Mouse (Mus musculus) neural tube, embryonic 13.5 days (tissue): ENCODE measurements around the gene Lrrc3c. TPM values are rescaled to one million over a fixed set of nuclear protein-coding genes. Genes with fewer than 3 reads are reported as not detected.
"Not testable (repeated sequence)": the region's sequence is repeated elsewhere in the genome, so short reads cannot be mapped to it uniquely, and the experiment has no call there.

ENCODE experiments used
- ATAC-seq: fragments of 200-750 bp; cut with Nextera tagmentation; 2 replicates; pipeline ENCODE4 v1.8.0; 2017; ENCODE audit warnings: low read depth, mild to moderate bottlenecking, moderate TSS enrichment, moderate library complexity
- H3K27ac ChIP-seq: fragments of 300-500 bp; sonication (generic); replicated peaks from 2 replicates; pipeline ENCODE4 v1.5.1; 2015; ENCODE audit warnings: moderate library complexity, mild to moderate bottlenecking, inconsistent platforms
- H3K27me3 ChIP-seq: fragments of 300-500 bp; sonication (generic); 2 replicates; pipeline ENCODE4 v1.6.1; 2015; ENCODE audit warnings: mild to moderate bottlenecking, inconsistent platforms
- H3K36me3 ChIP-seq: fragments of 300-500 bp; sonication (generic); 2 replicates; pipeline ENCODE4 v1.6.1; 2015; ENCODE audit warnings: mild to moderate bottlenecking, inconsistent platforms
- H3K4me1 ChIP-seq: fragments of 300-500 bp; sonication (generic); replicated peaks from 2 replicates; pipeline ENCODE4 v1.6.1; 2015; ENCODE audit warnings: inconsistent platforms
- H3K4me2 ChIP-seq: fragments of 300-500 bp; sonication (generic); 2 replicates; pipeline ENCODE4 v1.6.1; 2015; ENCODE audit warnings: inconsistent platforms, mild to moderate bottlenecking, moderate library complexity
- H3K4me3 ChIP-seq: fragments of 300-500 bp; sonication (generic); 2 replicates; pipeline ENCODE4 v1.5.1; 2015; ENCODE audit warnings: mild to moderate bottlenecking, inconsistent platforms
- H3K9ac ChIP-seq: fragments of 300-500 bp; sonication (generic); 2 replicates; pipeline ENCODE4 v1.6.1; 2015; ENCODE audit warnings: moderate library complexity, mild to moderate bottlenecking, inconsistent platforms
- H3K9me3 ChIP-seq: fragments of 300-500 bp; sonication (generic); 2 replicates; pipeline ENCODE4 v1.6.1; 2016; ENCODE audit warnings: inconsistent platforms
- WGBS: fragments of 180-500 bp; shearing (Covaris S2); methylation state at CpG from one replicate; pipeline ENCODE4 v1.1.7; 2015; 5-methylcytosine and 5-hydroxymethylcytosine counted together
- polyA plus RNA-seq: library from polyadenylated mRNA; unstranded; fragments of >200 nt; fragmentation: Nextera tagmentation; extraction: Ambion mirVana; gene quantifications from 2 replicates; pipeline ENCODE4 v1.2.1, GENCODE M21; 2015

Lrrc3c gene
- polyA plus RNA-seq, 1 experiment from 2014 or later: not detected

- Histone ChIP-seq H3K36me3 (no peaks in the 10 kb centered on the region), H3K27me3 (peaks cover 30% of the 10 kb centered on the region), H3K4me2 (no peak overlapping the region), H3K9me3 (no peaks in the 10 kb centered on the region), H3K4me3 (no peak overlapping the region), H3K27ac (no peak overlapping the region), H3K4me1 (peaks cover 8% of the 10 kb centered on the region; the same call in 1 of the 2 replicates), H3K9ac (no peak overlapping the region)
- ATAC-seq: no peak
- 79% methylated on average over 2 of the region's 2 CpGs for WGBS
Observed at GRCm38 (mm10) chr11:98603953-98604352, 5.9 kb downstream of the Lrrc3c start.

GRCm38 (mm10) chr11:98604911-98605310 is 6.8 kb downstream of the Lrrc3c start:
- 69% methylated on average over 6 of the region's 6 CpGs for WGBS
- not testable (repeated sequence) for H3K4me1 ChIP-seq

GRCm38 (mm10) chr11:98606763-98607162 is 8.7 kb downstream of the Lrrc3c start:
- Histone ChIP-seq H3K4me3 (no peak overlapping the region), H3K4me2 (no peak overlapping the region), H3K9ac (no peak overlapping the region), H3K27ac (no peak overlapping the region), H3K36me3 (no peaks in the 10 kb centered on the region), H3K9me3 (no peaks in the 10 kb centered on the region), H3K27me3 (peaks cover 4% of the 10 kb centered on the region; the same call in 1 of the 2 replicates), H3K4me1 (peaks cover 6% of the 10 kb centered on the region; the same call in 1 of the 2 replicates)
- no peak for ATAC-seq
- WGBS: 11% methylated on average over 3 of the region's 3 CpGs

More at GRCm38 (mm10) chr11:98604911-98605310, 6.8 kb downstream of the Lrrc3c start:
- H3K4me2 ChIP-seq, H3K9ac ChIP-seq, H3K4me3 ChIP-seq, ATAC-seq, H3K9me3 ChIP-seq, H3K27ac ChIP-seq, H3K36me3 ChIP-seq: not testable (repeated sequence)
- peaks cover 22% of the 10 kb centered on the region for H3K27me3 ChIP-seq

GRCm38 (mm10) chr11:98620791-98621190 is 22.7 kb downstream of the Lrrc3c start:
- ATAC-seq: no peak
- Histone ChIP-seq H3K9ac (no peak overlapping the region), H3K4me3 (no peak overlapping the region), H3K27ac (no peak overlapping the region), H3K36me3 (no peaks in the 10 kb centered on the region), H3K27me3 (no peaks in the 10 kb centered on the region), H3K9me3 (peaks cover 3% of the 10 kb centered on the region), H3K4me1 (no peaks in the 10 kb centered on the region), H3K4me2 (no peak overlapping the region)
- WGBS: 94% methylated on average over 13 of the region's 13 CpGs

- H3K4me2 ChIP-seq, H3K9me3 ChIP-seq, ATAC-seq, H3K9ac ChIP-seq, H3K27me3 ChIP-seq, H3K4me3 ChIP-seq, H3K4me1 ChIP-seq, H3K27ac ChIP-seq, H3K36me3 ChIP-seq: not testable (repeated sequence)
- WGBS: 77% methylated on average over 6 of the region's 6 CpGs
Observed at GRCm38 (mm10) chr11:98623981-98624380, 25.9 kb downstream of the Lrrc3c start.

- not testable (repeated sequence) for H3K9ac ChIP-seq, H3K27me3 ChIP-seq, H3K4me1 ChIP-seq, H3K4me3 ChIP-seq, ATAC-seq, H3K4me2 ChIP-seq, H3K27ac ChIP-seq, H3K36me3 ChIP-seq, H3K9me3 ChIP-seq
- 100% methylated on average over 2 of the region's 2 CpGs for WGBS
Observed at GRCm38 (mm10) chr11:98624381-98624780, 26.3 kb downstream of the Lrrc3c start.

GRCm38 (mm10) chr11:98625611-98626410 is 27.7 kb downstream of the Lrrc3c start, which contains the start of the genes Gm12355 and Gsdma3:
Gene Gm12355 (minus strand): TSS chr11:98625661.
Gene Gsdma3 (plus strand): TSS chr11:98626360.
- 87% methylated on average over 10 of the region's 10 CpGs for WGBS
- Histone ChIP-seq H3K36me3 (no peaks in the 10 kb centered on the region), H3K9ac (no peak within 1 kb of the TSS), H3K27ac (no peak within 1 kb of the TSS), H3K27me3 (no peaks in the 10 kb centered on the region), H3K9me3 (no peaks in the 10 kb centered on the region; the same call in 1 of the 2 replicates), H3K4me3 (no peak within 1 kb of the TSS), H3K4me2 (no peak within 1 kb of the TSS), H3K4me1 (no peaks in the 10 kb centered on the region)
- ATAC-seq: no peak

- H3K4me3 ChIP-seq: no peak overlapping the region
- no peak for ATAC-seq
- H3K4me2 ChIP-seq: no peak overlapping the region
- no peaks in the 10 kb centered on the region for H3K9me3 ChIP-seq
- no peak overlapping the region for H3K9ac ChIP-seq
- no peak overlapping the region for H3K27ac ChIP-seq
- no peaks in the 10 kb centered on the region for H3K4me1 ChIP-seq
- H3K36me3 ChIP-seq: no peaks in the 10 kb centered on the region
- no peaks in the 10 kb centered on the region for H3K27me3 ChIP-seq
- 85% methylated on average over 3 of the region's 3 CpGs for WGBS
Observed at GRCm38 (mm10) chr11:98628706-98629105, 30.6 kb downstream of the Lrrc3c start.

GRCm38 (mm10) chr11:98630646-98631045 is 32.6 kb downstream of the Lrrc3c start:
- Histone ChIP-seq H3K27me3 (no peaks in the 10 kb centered on the region), H3K4me3 (no peak overlapping the region), H3K9ac (no peak overlapping the region), H3K4me2 (no peak overlapping the region), H3K9me3 (no peaks in the 10 kb centered on the region), H3K27ac (no peak overlapping the region), H3K36me3 (no peaks in the 10 kb centered on the region), H3K4me1 (no peaks in the 10 kb centered on the region)
- WGBS: 88% methylated on average over 5 of the region's 5 CpGs
- ATAC-seq: no peak

GRCm38 (mm10) chr11:98635312-98635970 is 37.4 kb downstream of the Lrrc3c start:
- H3K27me3 ChIP-seq, H3K4me1 ChIP-seq, H3K36me3 ChIP-seq, H3K4me2 ChIP-seq, H3K9me3 ChIP-seq, ATAC-seq, H3K27ac ChIP-seq, H3K4me3 ChIP-seq, H3K9ac ChIP-seq: not testable (repeated sequence)
- WGBS: 36% methylated on average over 10 of the region's 10 CpGs

- no peaks in the 10 kb centered on the region for H3K27me3 ChIP-seq
- H3K4me2 ChIP-seq: no peak overlapping the region
- ATAC-seq: no peak
- no peaks in the 10 kb centered on the region for H3K4me1 ChIP-seq
- H3K4me3 ChIP-seq: no peak overlapping the region
- H3K36me3 ChIP-seq: no peaks in the 10 kb centered on the region
- no peak overlapping the region for H3K27ac ChIP-seq
- H3K9ac ChIP-seq: no peak overlapping the region
- no peaks in the 10 kb centered on the region for H3K9me3 ChIP-seq
- WGBS: 89% methylated on average over 1 of the region's 1 CpGs
Observed at GRCm38 (mm10) chr11:98637501-98637900, 39.4 kb downstream of the Lrrc3c start.

- Histone ChIP-seq H3K27me3 (0 out of 2 replicates have a peak, but pooled peaks cover 3% of the 10 kb centered on the region), H3K4me1 (no peaks in the 10 kb centered on the region), H3K9me3 (no peaks in the 10 kb centered on the region), H3K27ac (no peak overlapping the region), H3K36me3 (no peaks in the 10 kb centered on the region), H3K4me2 (no peak overlapping the region), H3K9ac (no peak overlapping the region), H3K4me3 (no peak overlapping the region)
- ATAC-seq: no peak
- WGBS: 64% methylated on average over 5 of the region's 5 CpGs
Observed at GRCm38 (mm10) chr11:98640091-98640490, 42.0 kb downstream of the Lrrc3c start.
